Mouse (Mus musculus) hindbrain, embryonic 11.5 days (tissue): ENCODE results near the gene B4galt5. TPM values are rescaled to one million over a fixed set of nuclear protein-coding genes. Genes with fewer than 3 reads are reported as not detected.

Experiments
- ATAC-seq: fragments of 200-750 bp; cut with Nextera tagmentation; 2 replicates; pipeline ENCODE4 v1.8.0; 2017; ENCODE audit warnings: mild to moderate bottlenecking, moderate TSS enrichment, moderate library complexity; ENCODE audit not compliant: low FRiP score
- DNase-seq: peaks from one replicate; pipeline ENCODE4 v3.0.0-alpha.2; 2015; ENCODE audit warnings: low spot score
- H3K27ac ChIP-seq: fragments of 300-500 bp; sonication (generic); 2 replicates; pipeline ENCODE4 v1.5.1; 2014; ENCODE audit warnings: mild to moderate bottlenecking, low read depth, low read length
- H3K27me3 ChIP-seq: fragments of 300-500 bp; sonication (generic); 2 replicates; pipeline ENCODE4 v1.6.1; 2014; ENCODE audit warnings: mild to moderate bottlenecking, low read length, moderate library complexity, mixed read lengths; ENCODE audit not compliant: control insufficient read depth, insufficient read depth
- H3K36me3 ChIP-seq: fragments of 300-500 bp; sonication (generic); 2 replicates; pipeline ENCODE4 v1.6.1; 2014; ENCODE audit warnings: mild to moderate bottlenecking, low read length, moderate library complexity, mixed read lengths; ENCODE audit not compliant: control insufficient read depth, insufficient read depth
- H3K4me1 ChIP-seq: fragments of 300-500 bp; sonication (generic); replicated peaks from 2 replicates; pipeline ENCODE4 v1.6.1; 2014; ENCODE audit warnings: low read length, mixed read lengths; ENCODE audit not compliant: control insufficient read depth, insufficient read depth
- H3K4me2 ChIP-seq: fragments of 300-500 bp; sonication (generic); replicated peaks from 2 replicates; pipeline ENCODE4 v1.6.1; 2014; ENCODE audit warnings: mild to moderate bottlenecking, low read depth, low read length
- H3K4me3 ChIP-seq: fragments of 300-500 bp; sonication (generic); 2 replicates; pipeline ENCODE4 v1.5.1; 2014; ENCODE audit warnings: low read depth, low read length
- H3K9ac ChIP-seq: fragments of 300-500 bp; sonication (generic); 2 replicates; pipeline ENCODE4 v1.6.1; 2014; ENCODE audit warnings: low read depth, low read length
- H3K9me3 ChIP-seq: fragments of 300-500 bp; sonication (generic); 2 replicates; pipeline ENCODE4 v1.6.1; 2016; ENCODE audit warnings: low read length; ENCODE audit not compliant: control insufficient read depth
- WGBS: fragments of 180-500 bp; shearing (Covaris S2); extraction: QIAGEN DNeasy Blood & Tissue Kit; methylation state at CpG from one replicate; pipeline ENCODE4 v1.1.7; 2014; 5-methylcytosine and 5-hydroxymethylcytosine counted together
- polyA plus RNA-seq: library from polyadenylated mRNA; unstranded; fragments of >200 nt; fragmentation: Nextera tagmentation; extraction: Ambion mirVana; gene quantifications from 2 replicates; pipeline ENCODE4 v1.2.1, GENCODE M21; 2014

The B4galt5 gene
- polyA plus RNA-seq, 1 experiment from 2014 or later = 15.3 TPM

- Histone ChIP-seq H3K36me3 (no peaks in the 10 kb centered on the region), H3K9ac (no peak overlapping the region), H3K4me2 (no peak overlapping the region), H3K4me3 (no peak overlapping the region), H3K9me3 (no peaks in the 10 kb centered on the region), H3K27ac (no peak overlapping the region), H3K4me1 (peaks cover 5% of the 10 kb centered on the region), H3K27me3 (no peaks in the 10 kb centered on the region)
- no peak for ATAC-seq
- WGBS = 74% methylated on average over 12 of the region's 12 CpGs
- DNase-seq = no peak
Measured at GRCm38 (mm10) chr2:167343369-167344140, 5.4 kb downstream of the B4galt5 start.

- no peak overlapping the region for H3K27ac ChIP-seq
- ATAC-seq (no peak), DNase-seq (no peak)
- no peaks in the 10 kb centered on the region for H3K36me3 ChIP-seq
- H3K4me3 ChIP-seq = no peak overlapping the region
- WGBS = 63% methylated on average over 6 of the region's 6 CpGs
- H3K9ac ChIP-seq = no peak overlapping the region
- no peaks in the 10 kb centered on the region for H3K9me3 ChIP-seq
- peaks cover 5% of the 10 kb centered on the region for H3K4me1 ChIP-seq
- H3K4me2 ChIP-seq = no peak overlapping the region
- H3K27me3 ChIP-seq = no peaks in the 10 kb centered on the region
Measured at GRCm38 (mm10) chr2:167342876-167343275, 6.1 kb downstream of the B4galt5 start.

- WGBS = 82% methylated on average over 2 of the region's 2 CpGs
- Histone ChIP-seq H3K27me3 (no peaks in the 10 kb centered on the region), H3K4me2 (no peak overlapping the region), H3K9me3 (no peaks in the 10 kb centered on the region), H3K36me3 (no peaks in the 10 kb centered on the region), H3K4me3 (no peak overlapping the region), H3K9ac (no peak overlapping the region), H3K27ac (no peak overlapping the region), H3K4me1 (no peaks in the 10 kb centered on the region)
- DNase-seq (no peak), ATAC-seq (no peak)
Measured at GRCm38 (mm10) chr2:167337580-167337979, 11.4 kb downstream of the B4galt5 start.

- Histone ChIP-seq H3K4me2 (no peak overlapping the region), H3K27me3 (no peaks in the 10 kb centered on the region), H3K27ac (no peak overlapping the region), H3K4me1 (no peaks in the 10 kb centered on the region), H3K9ac (no peak overlapping the region), H3K4me3 (no peak overlapping the region), H3K9me3 (no peaks in the 10 kb centered on the region), H3K36me3 (no peaks in the 10 kb centered on the region)
- ATAC-seq = no peak
- 77% methylated on average over 3 of the region's 3 CpGs for WGBS
- no peak for DNase-seq
Measured at GRCm38 (mm10) chr2:167337214-167337512, 11.8 kb downstream of the B4galt5 start.

GRCm38 (mm10) chr2:167336384-167337213 lies 12.4 kb downstream of the B4galt5 start:
- no peak for ATAC-seq
- H3K27ac ChIP-seq = no peak overlapping the region

GRCm38 (mm10) chr2:167335066-167335465 lies 13.9 kb downstream of the B4galt5 start:
- H3K9me3 ChIP-seq = no peaks in the 10 kb centered on the region
- H3K4me1 ChIP-seq = no peaks in the 10 kb centered on the region
- WGBS = 81% methylated on average over 9 of the region's 9 CpGs
- H3K27me3 ChIP-seq = no peaks in the 10 kb centered on the region
- H3K4me2 ChIP-seq = no peak overlapping the region
- DNase-seq (no peak), ATAC-seq (no peak)
- no peaks in the 10 kb centered on the region for H3K36me3 ChIP-seq
- H3K9ac ChIP-seq = no peak overlapping the region
- H3K27ac ChIP-seq = no peak overlapping the region
- H3K4me3 ChIP-seq = no peak overlapping the region

More at GRCm38 (mm10) chr2:167336384-167337213, 12.4 kb downstream of the B4galt5 start:
- Histone ChIP-seq H3K4me1 (no peaks in the 10 kb centered on the region), H3K9me3 (no peaks in the 10 kb centered on the region), H3K27me3 (no peaks in the 10 kb centered on the region), H3K36me3 (no peaks in the 10 kb centered on the region), H3K4me2 (no peak overlapping the region), H3K9ac (no peak overlapping the region), H3K4me3 (no peak overlapping the region)
- DNase-seq = no peak
- 79% methylated on average over 10 of the region's 10 CpGs for WGBS

- no peak for DNase-seq
- no peak for ATAC-seq
- Histone ChIP-seq H3K27me3 (no peaks in the 10 kb centered on the region), H3K9ac (no peak overlapping the region), H3K36me3 (no peaks in the 10 kb centered on the region), H3K4me2 (no peak overlapping the region), H3K9me3 (no peaks in the 10 kb centered on the region), H3K27ac (no peak overlapping the region), H3K4me3 (no peak overlapping the region), H3K4me1 (no peaks in the 10 kb centered on the region)
- 87% methylated on average over 4 of the region's 4 CpGs for WGBS
Measured at GRCm38 (mm10) chr2:167334312-167334711, 14.7 kb downstream of the B4galt5 start.

- Histone ChIP-seq H3K4me2 (no peak overlapping the region), H3K9ac (no peak overlapping the region), H3K4me1 (no peaks in the 10 kb centered on the region), H3K27ac (no peak overlapping the region), H3K4me3 (no peak overlapping the region), H3K27me3 (no peaks in the 10 kb centered on the region), H3K9me3 (no peaks in the 10 kb centered on the region), H3K36me3 (no peaks in the 10 kb centered on the region)
- ATAC-seq (no peak), DNase-seq (no peak)
- WGBS = 90% methylated on average over 6 of the region's 6 CpGs
Measured at GRCm38 (mm10) chr2:167333450-167333849, 15.5 kb downstream of the B4galt5 start.
